Mouse (Mus musculus): ENCODE data around the gene Aktip. TPM values are rescaled to one million over a fixed set of nuclear protein-coding genes. Genes with fewer than 3 reads are reported as not detected.

The Aktip gene
- polyA plus RNA-seq, 3 experiments from 2014 or later: 22.7 to 36.9 (median 29.0) TPM

GRCm38 (mm10) chr8:91124315-91124714 is 75.5 kb downstream of the Aktip start:
- ATAC-seq: no peak

- ATAC-seq: peak; percentile 50
Measured at GRCm38 (mm10) chr8:91118131-91118530, 81.6 kb downstream of the Aktip start.

DNA sequence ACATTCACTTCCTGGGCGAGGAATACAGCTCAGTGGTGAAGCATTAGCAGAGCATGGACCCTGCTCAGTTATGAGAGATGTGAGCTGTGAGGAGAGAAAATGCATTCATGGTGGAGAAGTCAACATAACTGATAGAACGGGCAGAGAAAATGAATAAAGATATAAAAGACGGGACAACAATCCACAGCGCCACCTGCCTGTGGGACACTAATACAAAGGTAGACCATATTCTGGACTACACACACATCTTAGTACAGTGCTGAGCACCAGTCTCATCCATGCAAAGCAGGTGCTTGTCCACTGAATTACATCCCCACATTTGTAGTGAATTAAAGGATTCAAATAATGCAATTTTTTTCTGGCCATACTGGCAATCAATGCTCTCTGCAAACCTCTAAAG is 82.2 kb downstream of the Aktip start:
- ATAC-seq: no peak

DNA sequence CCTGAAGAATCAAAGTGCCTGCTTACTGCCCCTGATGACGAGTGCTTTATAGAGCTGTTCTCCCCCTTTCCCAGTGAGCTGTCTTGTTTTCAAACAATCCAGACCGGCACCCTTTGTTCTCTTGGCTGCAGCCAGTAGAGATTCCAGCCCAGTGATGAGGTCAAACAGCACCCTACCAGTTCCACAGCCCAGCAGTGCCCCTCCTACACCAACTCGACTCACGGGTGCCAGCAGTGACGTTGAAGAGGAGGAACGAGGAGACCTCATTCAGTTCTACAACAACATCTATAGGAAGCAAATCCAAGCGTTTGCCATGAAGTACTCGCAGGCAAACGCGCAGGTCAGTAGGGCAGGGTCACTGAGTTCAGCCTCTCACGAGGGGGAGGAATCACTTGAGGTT is 84.9 kb downstream of the Aktip start:
- ATAC-seq: no peak

- ATAC-seq: no peak
Measured at GRCm38 (mm10) chr8:91114428-91114827, 85.3 kb downstream of the Aktip start.

GRCm38 (mm10) chr8:91111868-91112477 is 87.8 kb downstream of the Aktip start:
- ATAC-seq: peak; percentile 81

DNA sequence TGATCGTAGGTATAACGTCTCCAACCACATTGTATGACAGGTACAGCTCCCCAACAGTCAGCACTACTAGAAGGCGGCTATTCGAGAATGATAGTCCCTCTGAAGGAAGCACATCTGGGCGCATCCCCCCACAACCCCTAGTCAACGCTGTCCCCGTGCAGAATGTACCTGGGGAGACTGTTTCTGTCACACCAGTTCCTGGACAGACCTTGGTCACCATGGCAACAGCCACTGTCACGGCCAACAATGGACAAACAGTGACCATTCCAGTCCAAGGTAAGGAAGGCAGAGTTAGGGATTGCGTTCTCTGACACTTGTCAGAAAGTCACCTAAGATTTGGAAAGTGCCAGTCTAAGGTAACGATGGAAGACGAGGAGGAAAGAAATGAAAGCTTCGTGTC is 93.5 kb downstream of the Aktip start:
- ATAC-seq: no peak

DNA sequence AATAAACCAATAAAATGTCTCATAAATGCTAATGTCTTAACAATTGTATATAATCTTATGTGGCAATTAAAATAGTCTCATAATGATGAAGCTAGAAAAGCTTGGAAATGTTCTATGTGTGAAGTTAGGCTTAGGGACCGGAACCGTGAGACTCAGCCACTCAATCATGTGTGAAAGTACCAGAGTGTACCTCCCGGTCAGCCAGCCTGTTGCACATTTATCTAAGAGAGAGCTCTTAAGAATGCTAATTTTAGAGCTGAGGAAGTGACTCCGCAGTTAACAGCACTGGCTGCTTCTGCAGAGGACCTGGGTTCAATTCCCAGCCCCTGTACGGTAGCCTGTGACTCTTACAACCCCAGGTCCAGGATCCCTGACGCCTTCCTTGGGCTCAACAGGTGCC is 101.7 kb downstream of the Aktip start:
- ATAC-seq: no peak

- ATAC-seq: no peak
Measured at GRCm38 (mm10) chr8:91094135-91094534, 105.6 kb downstream of the Aktip start.

DNA sequence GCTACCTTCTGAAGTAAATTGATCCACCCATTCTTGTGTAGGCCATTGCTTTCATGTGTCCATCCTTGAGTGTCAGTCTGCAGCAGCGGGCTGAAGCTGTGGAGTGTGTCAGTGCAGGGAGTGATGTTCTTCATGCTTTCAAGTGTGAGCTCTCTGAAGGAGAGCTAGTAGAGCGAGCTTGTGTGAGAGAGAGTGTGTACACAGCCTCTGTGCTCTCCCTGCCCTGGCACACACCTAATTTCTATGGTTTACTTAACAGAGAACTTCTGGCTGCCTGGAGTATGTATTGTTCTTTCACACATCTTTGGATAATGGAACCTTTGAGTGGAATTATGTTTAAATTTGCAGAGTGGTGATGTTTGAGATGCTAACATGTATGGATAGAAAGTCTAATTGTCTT is 110.2 kb downstream of the Aktip start:
- no peak for ATAC-seq

GRCm38 (mm10) chr8:91088452-91088851 is 111.3 kb downstream of the Aktip start:
- no peak for ATAC-seq

GRCm38 (mm10) chr8:91082428-91082827 is 117.3 kb downstream of the Aktip start:
- ATAC-seq: peak; percentile 25

DNA sequence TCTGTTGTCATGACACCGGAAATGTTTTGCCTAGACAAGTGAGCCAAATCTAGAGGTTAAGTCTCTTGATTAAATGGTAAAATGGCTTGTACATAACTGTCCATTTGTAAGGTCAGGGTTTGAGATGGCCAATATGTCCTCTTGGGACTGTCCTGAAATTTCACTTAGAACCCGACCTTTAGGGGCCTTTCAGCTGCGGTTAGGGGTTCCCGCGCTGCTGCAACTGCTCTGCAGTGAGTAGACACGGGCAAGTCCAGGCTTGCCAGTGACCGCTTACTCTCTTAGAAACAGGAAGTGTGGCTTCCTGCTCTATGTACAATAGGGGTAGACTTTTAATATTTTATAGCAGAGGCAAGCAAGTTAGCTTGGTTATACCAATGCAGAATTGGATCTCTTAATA is 117.9 kb downstream of the Aktip start:
- peak; percentile 39 for ATAC-seq

DNA sequence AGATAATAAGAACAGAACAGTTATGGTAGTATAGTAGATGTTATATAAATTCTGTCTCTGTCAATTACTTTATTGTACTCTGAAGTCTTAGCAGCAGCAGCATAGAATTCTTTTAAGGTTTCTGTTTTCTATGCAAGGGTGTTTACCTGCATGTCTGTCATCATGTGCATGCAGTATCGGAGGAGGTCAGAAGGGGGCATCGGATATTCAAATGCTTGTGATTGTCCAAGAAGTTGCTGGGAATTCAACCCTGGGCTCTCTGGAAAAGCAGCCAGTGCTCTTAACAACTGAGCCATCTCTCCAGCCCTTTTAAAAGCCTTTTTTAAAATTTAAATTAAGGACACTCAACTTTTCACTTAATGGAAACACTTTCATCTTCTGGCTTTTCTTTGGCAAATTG is 120.1 kb downstream of the Aktip start:
- no peak for ATAC-seq

DNA sequence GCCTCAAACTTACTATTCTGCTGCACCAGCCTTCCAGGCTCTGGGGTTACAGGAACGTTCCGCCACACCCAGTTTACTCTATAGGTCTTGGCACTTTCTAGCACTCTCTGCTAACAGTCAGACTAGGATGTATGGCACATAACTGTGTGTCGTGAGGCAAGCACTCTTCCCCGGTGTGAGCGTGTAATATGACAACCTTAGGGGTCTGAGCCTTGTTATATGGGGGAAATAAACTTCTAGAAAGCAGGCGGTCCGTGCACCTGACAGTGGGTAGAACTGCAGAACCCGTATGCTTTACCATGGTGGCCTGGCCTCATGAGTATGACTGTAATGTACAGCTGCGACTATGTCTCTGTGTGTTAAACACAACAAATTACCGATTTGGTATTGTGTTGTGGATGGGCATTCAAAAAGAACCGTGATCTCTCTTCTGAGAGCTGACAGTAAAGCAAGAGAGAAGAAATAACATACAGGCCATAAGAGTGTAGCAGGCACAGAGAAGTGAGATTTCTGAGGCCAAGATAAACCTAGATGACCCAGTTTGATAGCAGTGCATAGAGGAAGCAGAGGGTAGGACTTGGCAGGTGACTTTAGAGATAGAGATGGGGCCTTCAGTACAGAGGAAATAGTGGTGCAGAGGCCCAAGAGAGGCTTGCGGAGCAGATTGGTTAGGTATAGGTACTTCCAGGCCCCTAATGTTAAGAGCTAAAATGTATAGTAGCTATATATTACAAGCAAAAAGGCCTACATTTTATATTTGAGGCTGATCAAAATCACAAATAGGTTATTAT is 122.5 kb downstream of the Aktip start:
- peak; percentile 75 for ATAC-seq

DNA sequence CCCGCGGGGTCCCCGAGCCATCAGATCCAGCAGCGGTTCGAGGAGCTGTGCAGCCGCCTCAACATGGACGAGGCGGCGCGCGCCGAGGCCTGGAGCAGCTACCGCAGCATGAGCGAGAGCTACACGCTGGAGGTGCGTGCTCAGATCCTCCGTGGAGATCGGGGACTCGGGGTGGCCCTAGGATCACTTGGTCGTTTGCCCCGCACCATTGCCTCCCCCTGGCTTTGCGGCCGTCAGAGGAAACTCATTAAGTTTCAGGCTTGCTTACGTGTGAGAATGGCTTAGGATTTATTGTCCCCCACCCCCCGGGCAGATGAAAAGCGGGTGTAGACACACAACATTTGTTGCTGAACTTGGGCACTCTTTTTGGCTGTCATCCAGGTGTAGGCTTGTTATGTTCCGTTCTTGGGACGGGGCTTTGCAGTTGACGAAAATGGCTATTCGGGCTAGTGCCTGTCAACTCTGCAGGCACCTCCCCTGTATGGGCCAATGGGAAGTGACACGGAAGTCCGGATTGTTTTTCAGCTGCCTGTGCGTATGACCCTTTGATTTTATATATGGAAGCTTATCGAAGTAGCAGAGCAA is 129.4 kb downstream of the Aktip start:
- peak; percentile 86 for ATAC-seq

DNA sequence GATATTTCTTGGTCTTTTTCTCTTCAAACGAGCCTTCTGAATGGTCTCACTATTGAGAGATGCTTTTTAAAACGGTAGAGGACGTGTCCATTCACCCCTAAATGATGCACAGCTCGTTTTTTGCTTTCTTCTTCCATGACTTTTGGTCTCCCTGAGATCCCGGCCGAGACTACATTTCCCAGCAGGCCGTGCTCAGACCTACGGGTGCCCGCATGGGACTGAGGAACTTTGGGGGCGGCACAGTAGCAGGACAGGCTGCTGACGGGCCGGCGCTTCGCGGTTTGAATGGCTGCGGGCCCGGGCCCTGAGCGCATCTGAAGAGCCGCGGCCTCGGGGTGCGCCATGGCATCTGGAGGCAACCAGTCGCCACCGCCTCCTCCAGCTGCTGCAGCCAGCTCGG is 129.9 kb downstream of the Aktip start, which contains the start of gene Rbl2:
Gene Rbl2, plus strand, starts transcription at position 224 of the 400 bp plus-strand sequence.
- ATAC-seq: peak; percentile 75

DNA sequence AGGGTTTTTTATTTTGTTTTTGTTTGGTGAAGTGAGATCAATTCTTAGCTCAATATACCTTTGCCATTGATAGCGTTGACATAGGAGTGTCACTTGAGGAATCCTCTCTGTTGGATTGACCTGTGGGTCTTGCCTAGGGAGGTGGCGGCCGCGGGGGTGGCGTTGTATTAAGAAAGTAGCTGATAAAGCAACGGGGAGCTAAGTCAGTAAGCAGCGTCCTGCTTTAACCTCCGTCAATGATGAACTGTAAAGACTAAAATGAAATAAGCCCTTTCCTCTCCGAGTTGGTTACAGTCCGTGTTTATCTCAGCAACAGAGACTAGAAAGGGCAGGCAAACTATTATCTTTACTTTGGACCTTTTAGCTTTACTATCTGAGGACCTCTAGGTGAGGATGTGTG is 130.4 kb downstream of the Aktip start:
- peak; percentile 3 for ATAC-seq

GRCm38 (mm10) chr8:91065179-91065578 is 134.6 kb downstream of the Aktip start:
- ATAC-seq: no peak

All from inflammation-experienced regulatory T-cells, adult 6 months (primary cell).